Mouse (Mus musculus) lung, adult 2 months (tissue): ENCODE measurements around the gene Col25a1.

Experiments
- CTCF ChIP-seq: fragments of 200-500 bp; IDR thresholded peaks from 2 replicates; pipeline ENCODE4 v1.5.1; 2011; ENCODE audit warnings: mild to moderate bottlenecking, low read length, control low read depth; ENCODE audit not compliant: insufficient read depth
- POLR2A ChIP-seq: fragments of 200-500 bp; IDR thresholded peaks from 2 replicates; pipeline ENCODE4 v1.6.1; 2011; ENCODE audit warnings: low read depth, mild to moderate bottlenecking, control low read depth, low read length, borderline replicate concordance; ENCODE audit errors: extremely low read depth

- TF ChIP-seq CTCF (no peak), POLR2A (no peak)
These were observed 247.3 kb downstream of the Col25a1 start for GRCm38 (mm10) chr3:130378626-130379025.
